In the genomic region with DNA sequence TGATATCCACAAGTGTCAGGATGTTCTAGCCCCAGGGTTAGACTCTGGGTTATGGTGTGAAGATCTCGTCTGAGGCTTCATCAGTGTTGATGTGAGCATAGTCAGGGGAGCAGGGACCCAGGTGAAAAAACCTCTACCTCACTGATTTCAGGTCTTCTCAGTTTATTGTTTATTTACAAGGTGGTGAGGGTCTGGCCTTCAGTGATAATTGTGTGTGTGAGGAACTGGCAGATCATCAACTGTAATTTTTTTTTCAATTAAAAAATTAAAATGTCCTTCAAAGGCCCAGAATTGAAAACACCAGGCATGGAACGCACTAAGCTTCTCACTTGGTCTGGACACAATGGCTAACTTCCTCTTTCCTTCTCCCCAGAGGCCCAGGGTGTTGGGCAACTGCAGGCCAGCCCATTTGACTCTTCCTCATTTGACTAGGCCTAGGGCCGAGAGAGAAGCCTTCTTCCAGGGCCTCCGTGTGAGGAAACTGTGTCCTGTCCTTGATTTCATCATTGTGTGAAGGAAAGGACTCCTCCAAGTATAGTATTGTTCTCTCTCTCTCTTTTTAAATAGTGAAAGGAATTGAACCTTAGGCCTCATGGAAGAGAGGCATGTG, we compare ENCODE assay signal across 10 mouse cellular contexts.
DNase-seq lines count a peak whose midpoint lies in the region; ATAC-seq lines count a peak whose summit lies in the region.
"Had no signal": no experiment of that assay in that cellular context is flagged by ENCODE, and none has a peak within 500 bp of the region (broad histone marks: within the 10 kb centered on the region; RNA-seq: fewer than 3 reads in every experiment).

No protein-coding gene starts in this region.

- no peaks in the 10 kb centered on the region for H3K36me3 ChIP-seq in liver, embryonic 15.5 days (replicated peaks)
- H3K36me3 ChIP-seq: limb, embryonic 15.5 days; neural tube, embryonic 15.5 days had no signal

- H3K27ac ChIP-seq in liver, embryonic 15.5 days (replicated peaks): no peak overlapping the region
- H3K27ac ChIP-seq: limb, embryonic 15.5 days; neural tube, embryonic 15.5 days had no signal

- no peaks in the 10 kb centered on the region for H3K4me1 ChIP-seq in liver, embryonic 15.5 days (replicated peaks)
- H3K4me1 ChIP-seq: limb, embryonic 15.5 days; neural tube, embryonic 15.5 days had no signal

- no peaks in the 10 kb centered on the region for H3K9me3 ChIP-seq in liver, embryonic 15.5 days (replicated peaks)
- H3K9me3 ChIP-seq: limb, embryonic 15.5 days; neural tube, embryonic 15.5 days had no signal

- H3K9ac ChIP-seq in liver, embryonic 15.5 days: no peak overlapping the region
- H3K9ac ChIP-seq: limb, embryonic 15.5 days; neural tube, embryonic 15.5 days had no signal

- H3K27me3 ChIP-seq in liver, embryonic 15.5 days: no peaks in the 10 kb centered on the region
- H3K27me3 ChIP-seq: neural tube, embryonic 15.5 days had no signal

- H3K4me3 ChIP-seq in liver, embryonic 15.5 days (replicated peaks): no peak overlapping the region
- H3K4me3 ChIP-seq: limb, embryonic 15.5 days; neural tube, embryonic 15.5 days had no signal

- DNase-seq in cerebellum, adult 9-10 months: peak; percentile 1
- no peak for DNase-seq in cerebellum, postnatal 25 days
- DNase-seq in ovary, postnatal 36 days (ENCODE audit: low spot score): peak; percentile 26
- no peak for DNase-seq in ovary, postnatal 14 days (ENCODE audit: low spot score)
- peak; percentile 46 to 69 for DNase-seq in spleen, postnatal 4 days (ENCODE audit: low spot score in 2 of 2)
- DNase-seq in thymus, postnatal 25 days: no peak
- DNase-seq in urinary bladder, postnatal 4 days (ENCODE audit: low spot score in 2 of 2): no peak

- ATAC-seq in liver, embryonic 15.5 days (ENCODE audit: insufficient read depth): 0 out of 2 replicates have a peak, but pooled peaks have one; percentile 31

- H3K4me2 ChIP-seq in liver, embryonic 15.5 days: no peak overlapping the region
- H3K4me2 ChIP-seq: limb, embryonic 15.5 days; neural tube, embryonic 15.5 days had no signal

- 19% methylated on average over 4 of the region's 4 CpGs for WGBS in liver, embryonic 15.5 days (ENCODE audit: insufficient replicate concordance)

Comparison
In these comparisons a context has a peak if more than half of its experiments do, and no peak if none do; other contexts are left out.
1. DNase-seq: peak in cerebellum, adult 9-10 months (single experiment), ovary, postnatal 36 days (single experiment) and spleen, postnatal 4 days (2 of 2); none in cerebellum, postnatal 25 days (0 of 2), ovary, postnatal 14 days (single experiment), thymus, postnatal 25 days (single experiment) and urinary bladder, postnatal 4 days (0 of 2).